Mouse (Mus musculus) hindbrain, embryonic 12.5 days (tissue): ENCODE data around the gene Cadm1. TPM values are rescaled to one million over a fixed set of nuclear protein-coding genes. Genes with fewer than 3 reads are reported as not detected.

Experiments
- ATAC-seq: fragments of 200-750 bp; cut with Nextera tagmentation; 2 replicates; pipeline ENCODE4 v1.8.0; 2017; ENCODE audit warnings: moderate TSS enrichment; ENCODE audit not compliant: low FRiP score
- H3K27ac ChIP-seq: fragments of 300-500 bp; sonication (generic); 2 replicates; pipeline ENCODE4 v1.5.1; 2016; ENCODE audit warnings: mild to moderate bottlenecking
- H3K27me3 ChIP-seq: fragments of 300-500 bp; sonication (generic); 2 replicates; pipeline ENCODE4 v1.6.1; 2016; ENCODE audit warnings: mild to moderate bottlenecking
- H3K36me3 ChIP-seq: fragments of 300-500 bp; sonication (generic); 2 replicates; pipeline ENCODE4 v1.6.1; 2016; ENCODE audit warnings: mild to moderate bottlenecking
- H3K4me1 ChIP-seq: fragments of 300-500 bp; sonication (generic); 2 replicates; pipeline ENCODE4 v1.6.1; 2016
- H3K4me2 ChIP-seq: fragments of 300-500 bp; sonication (generic); replicated peaks from 2 replicates; pipeline ENCODE4 v1.6.1; 2016; ENCODE audit warnings: mild to moderate bottlenecking
- H3K4me3 ChIP-seq: fragments of 300-500 bp; sonication (generic); 2 replicates; pipeline ENCODE4 v1.5.1; 2016; ENCODE audit warnings: mild to moderate bottlenecking
- H3K9ac ChIP-seq: fragments of 300-500 bp; sonication (generic); 2 replicates; pipeline ENCODE4 v1.6.1; 2016; ENCODE audit warnings: mild to moderate bottlenecking, moderate library complexity
- H3K9me3 ChIP-seq: fragments of 300-500 bp; sonication (generic); replicated peaks from 2 replicates; pipeline ENCODE4 v1.6.1; 2016; ENCODE audit warnings: mild to moderate bottlenecking
- WGBS: fragments of 180-500 bp; shearing (Covaris S2); methylation state at CpG from one replicate; pipeline ENCODE4 v1.1.7; 2016; 5-methylcytosine and 5-hydroxymethylcytosine counted together
- polyA plus RNA-seq: library from polyadenylated mRNA; unstranded; fragments of >200 nt; fragmentation: Nextera tagmentation; extraction: Ambion mirVana; gene quantifications from 2 replicates; pipeline ENCODE4 v1.2.1, GENCODE M21; 2016

Gene Cadm1
- polyA plus RNA-seq, 1 experiment from 2014 or later = 120 TPM

DNA sequence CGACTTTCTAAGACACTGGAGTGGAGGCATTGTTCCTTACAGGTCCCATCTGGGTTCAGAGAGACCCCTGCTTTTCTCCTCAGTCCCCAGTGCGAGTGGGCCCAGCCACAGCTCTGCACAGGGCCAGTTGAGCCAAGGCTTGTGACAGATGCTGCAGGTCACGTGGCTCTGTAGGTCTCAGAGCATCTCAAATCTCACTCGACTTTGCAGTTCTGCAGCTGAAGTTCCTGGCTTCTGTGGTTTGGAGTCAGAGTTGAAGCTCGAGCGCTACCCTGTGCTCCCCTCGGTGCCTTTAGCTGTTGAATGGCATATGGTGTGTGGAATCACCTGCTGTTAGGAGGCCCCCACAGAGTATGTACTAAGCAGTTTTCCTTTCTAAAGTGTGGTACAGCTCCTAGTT, 229.8 kb downstream of the Cadm1 start:
- whole genome bisulfite sequencing = 51% methylated on average over 7 of the region's 7 CpGs
- Histone ChIP-seq H3K4me3 (no peak overlapping the region), H3K9me3 (no peaks in the 10 kb centered on the region), H3K36me3 (no peaks in the 10 kb centered on the region), H3K27me3 (no peaks in the 10 kb centered on the region), H3K9ac (no peak overlapping the region), H3K4me2 (no peak overlapping the region), H3K4me1 (peaks cover 43% of the 10 kb centered on the region), H3K27ac (peak overlapping the region; percentile 25; the same call in 1 of the 2 replicates)
- no peak for ATAC-seq

DNA sequence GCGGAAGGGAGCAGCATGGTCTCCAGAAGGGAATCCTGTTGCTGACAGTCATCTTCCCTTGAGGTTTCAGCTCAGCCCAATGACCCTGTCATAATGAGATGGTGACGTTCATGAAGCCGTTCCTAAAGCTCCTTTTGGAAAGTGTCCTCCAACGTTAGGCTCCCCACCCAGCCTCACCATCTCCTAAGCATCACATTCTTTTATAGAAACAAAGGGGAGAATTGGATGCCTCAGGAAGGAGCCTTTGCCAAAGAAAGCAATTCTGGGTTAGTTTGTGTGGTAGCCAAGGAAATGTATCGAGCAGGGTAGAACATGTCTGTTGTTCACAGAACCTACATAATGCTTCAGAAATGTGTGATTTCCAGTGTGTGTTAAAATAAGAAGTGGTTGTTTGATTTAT, 231.6 kb downstream of the Cadm1 start:
- Histone ChIP-seq H3K4me2 (no peak overlapping the region), H3K36me3 (no peaks in the 10 kb centered on the region), H3K9me3 (no peaks in the 10 kb centered on the region), H3K9ac (no peak overlapping the region), H3K4me1 (peaks cover 40% of the 10 kb centered on the region), H3K27me3 (no peaks in the 10 kb centered on the region), H3K27ac (no peak overlapping the region), H3K4me3 (no peak overlapping the region)
- WGBS = 64% methylated on average over 5 of the region's 5 CpGs
- ATAC-seq = no peak

DNA sequence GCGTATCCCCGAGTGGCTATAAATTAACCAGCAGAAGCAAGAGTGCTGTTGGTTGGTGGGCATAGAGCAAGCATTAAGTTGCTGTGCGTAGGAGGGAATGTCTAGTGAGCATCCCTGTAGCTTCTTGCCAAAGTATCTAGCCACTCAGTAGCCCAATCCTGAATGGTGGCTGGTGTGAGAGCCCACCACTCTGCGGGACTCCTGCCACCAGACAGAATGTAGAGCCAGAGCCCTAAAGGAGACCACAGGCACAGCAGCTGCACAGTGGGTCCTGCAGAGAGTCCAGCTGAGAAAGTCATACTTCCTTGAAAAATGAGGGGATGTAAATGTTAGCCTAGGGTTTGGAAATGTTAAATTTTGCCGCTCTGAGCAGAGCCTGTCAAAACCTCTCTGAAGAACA, 232.9 kb downstream of the Cadm1 start:
- no peaks in the 10 kb centered on the region for H3K9me3 ChIP-seq
- no peak overlapping the region for H3K9ac ChIP-seq
- 74% methylated on average over 5 of the region's 5 CpGs for WGBS
- H3K27me3 ChIP-seq = no peaks in the 10 kb centered on the region
- no peak overlapping the region for H3K4me2 ChIP-seq
- H3K36me3 ChIP-seq = no peaks in the 10 kb centered on the region
- H3K27ac ChIP-seq = no peak overlapping the region
- H3K4me3 ChIP-seq = no peak overlapping the region
- H3K4me1 ChIP-seq = peaks cover 40% of the 10 kb centered on the region
- ATAC-seq = no peak

DNA sequence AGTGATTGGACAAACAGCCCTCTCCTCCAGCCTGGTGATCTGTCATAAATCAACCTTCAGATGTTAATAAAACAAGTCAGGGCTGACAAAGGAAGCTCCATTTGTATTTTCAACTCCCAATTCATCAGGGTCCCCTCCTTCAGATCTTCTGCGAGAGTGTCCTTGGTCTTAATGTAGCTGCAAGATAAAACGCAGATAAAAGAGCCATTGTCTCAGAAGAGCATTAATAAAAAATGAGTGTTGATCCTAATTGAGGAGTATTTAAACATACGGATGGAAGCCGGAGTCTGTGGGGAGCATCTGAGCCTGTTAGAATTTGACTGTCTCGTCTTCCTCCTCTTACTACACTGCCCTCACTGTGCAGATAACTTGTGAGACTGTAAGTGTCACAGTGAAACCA, 234.9 kb downstream of the Cadm1 start:
- Histone ChIP-seq H3K4me3 (no peak overlapping the region), H3K4me2 (no peak overlapping the region), H3K27me3 (no peaks in the 10 kb centered on the region), H3K36me3 (no peaks in the 10 kb centered on the region), H3K9ac (no peak overlapping the region), H3K27ac (no peak overlapping the region), H3K9me3 (no peaks in the 10 kb centered on the region), H3K4me1 (peaks cover 35% of the 10 kb centered on the region)
- no peak for ATAC-seq
- 60% methylated on average over 5 of the region's 5 CpGs for WGBS

DNA sequence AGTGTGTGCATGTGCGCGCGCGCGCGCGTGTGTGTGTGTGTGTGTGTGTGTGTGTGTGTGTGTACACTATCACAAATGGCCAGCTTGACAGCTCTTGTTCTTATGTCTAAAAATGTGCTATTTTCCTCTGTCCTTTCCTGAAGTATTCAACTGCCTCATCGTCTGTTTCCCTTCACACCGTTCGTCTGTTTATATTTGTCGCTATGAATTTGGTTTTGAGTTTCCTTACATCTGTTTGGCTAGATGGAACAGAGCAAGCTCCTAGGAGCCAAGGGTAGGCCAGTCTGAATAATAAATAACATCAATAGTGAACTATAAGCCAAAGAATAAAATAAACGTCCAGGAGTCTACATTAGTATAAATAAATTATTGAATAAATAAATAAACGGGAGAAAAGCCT, 235.3 kb downstream of the Cadm1 start:
- Histone ChIP-seq H3K4me3 (no peak overlapping the region), H3K36me3 (no peaks in the 10 kb centered on the region), H3K27me3 (no peaks in the 10 kb centered on the region), H3K27ac (no peak overlapping the region), H3K9ac (no peak overlapping the region), H3K4me1 (peaks cover 32% of the 10 kb centered on the region), H3K9me3 (no peaks in the 10 kb centered on the region), H3K4me2 (no peak overlapping the region)
- WGBS = 91% methylated on average over 13 of the region's 13 CpGs
- no peak for ATAC-seq

DNA sequence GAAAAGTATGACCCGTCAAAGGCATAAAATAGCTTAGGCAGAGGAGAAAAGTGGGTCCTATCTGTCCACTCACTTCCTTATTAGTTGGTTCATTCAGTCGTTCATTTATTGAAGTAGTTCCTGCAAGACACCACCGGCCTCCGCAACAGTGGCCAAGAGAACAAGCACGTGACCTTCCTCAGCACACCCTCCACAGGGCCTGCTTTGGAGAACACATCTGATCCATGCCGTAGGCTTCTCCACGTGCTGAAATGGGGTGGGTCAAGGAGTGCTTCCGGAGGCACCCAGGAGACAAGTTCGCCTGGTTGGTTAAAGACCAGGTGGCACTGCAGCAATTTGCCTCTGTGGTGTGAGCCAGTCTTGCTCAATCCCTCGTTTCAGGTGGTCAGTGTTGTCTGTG, 236.4 kb downstream of the Cadm1 start:
- 89% methylated on average over 10 of the region's 10 CpGs for WGBS

DNA sequence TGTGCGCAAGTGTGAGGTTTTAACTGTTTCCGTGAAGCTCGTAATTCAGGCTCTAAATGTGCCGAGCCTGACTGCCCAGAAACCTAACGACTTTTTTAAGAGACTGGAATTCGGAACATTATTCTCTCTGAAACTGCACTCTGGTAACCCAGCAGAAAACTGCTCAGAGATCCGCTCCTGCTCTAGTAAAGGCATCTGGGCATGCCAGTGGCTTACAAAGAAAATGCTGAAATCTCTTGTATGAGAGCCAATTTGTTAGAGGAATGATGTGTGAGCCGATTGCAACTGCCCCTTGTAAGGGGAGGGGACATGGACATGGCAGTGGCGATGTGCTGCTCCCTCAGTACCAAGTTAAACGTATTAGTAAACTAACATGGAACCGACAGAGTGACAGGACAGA, 240.9 kb downstream of the Cadm1 start:
- no peaks in the 10 kb centered on the region for H3K9me3 ChIP-seq
- ATAC-seq = no peak
- no peak overlapping the region for H3K4me3 ChIP-seq
- no peak overlapping the region for H3K9ac ChIP-seq
- no peak overlapping the region for H3K4me2 ChIP-seq
- 60% methylated on average over 11 of the region's 11 CpGs for WGBS
- H3K27me3 ChIP-seq = no peaks in the 10 kb centered on the region
- no peaks in the 10 kb centered on the region for H3K36me3 ChIP-seq
- peaks cover 16% of the 10 kb centered on the region for H3K4me1 ChIP-seq
- no peak overlapping the region for H3K27ac ChIP-seq

More for the DNA sequence above, 236.4 kb downstream of the Cadm1 start:
- H3K4me2 ChIP-seq = no peak overlapping the region
- H3K27ac ChIP-seq = no peak overlapping the region
- H3K36me3 ChIP-seq = no peaks in the 10 kb centered on the region
- peaks cover 29% of the 10 kb centered on the region for H3K4me1 ChIP-seq
- no peak for ATAC-seq
- H3K4me3 ChIP-seq = no peak overlapping the region
- H3K9ac ChIP-seq = no peak overlapping the region
- H3K9me3 ChIP-seq = no peaks in the 10 kb centered on the region
- H3K27me3 ChIP-seq = no peaks in the 10 kb centered on the region

DNA sequence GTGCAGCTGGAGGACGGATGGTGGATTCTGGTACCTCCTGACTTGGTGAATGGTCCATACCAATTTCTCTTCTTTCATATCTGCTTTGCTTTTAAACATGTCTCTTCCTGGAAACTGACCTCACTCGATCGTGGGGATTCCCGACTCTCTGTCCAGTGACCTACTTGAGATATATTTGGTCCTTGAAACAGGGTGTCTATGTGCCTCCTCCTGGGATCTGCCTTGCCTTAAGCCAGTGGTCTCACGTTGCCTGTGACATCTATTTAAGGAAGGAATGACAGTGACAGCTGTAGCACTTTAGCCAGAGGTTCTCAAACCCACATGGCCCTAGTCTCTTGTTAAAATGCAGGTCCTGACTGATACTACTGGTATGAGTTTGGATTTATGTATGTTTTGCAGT, 242.0 kb downstream of the Cadm1 start:
- Histone ChIP-seq H3K9me3 (no peaks in the 10 kb centered on the region), H3K36me3 (no peaks in the 10 kb centered on the region), H3K4me1 (peaks cover 16% of the 10 kb centered on the region), H3K4me2 (no peak overlapping the region), H3K4me3 (no peak overlapping the region), H3K27me3 (no peaks in the 10 kb centered on the region), H3K27ac (0 out of 2 replicates have a peak overlapping the region, but pooled peaks have one; percentile 23), H3K9ac (no peak overlapping the region)
- no peak for ATAC-seq
- 76% methylated on average over 5 of the region's 5 CpGs for WGBS

DNA sequence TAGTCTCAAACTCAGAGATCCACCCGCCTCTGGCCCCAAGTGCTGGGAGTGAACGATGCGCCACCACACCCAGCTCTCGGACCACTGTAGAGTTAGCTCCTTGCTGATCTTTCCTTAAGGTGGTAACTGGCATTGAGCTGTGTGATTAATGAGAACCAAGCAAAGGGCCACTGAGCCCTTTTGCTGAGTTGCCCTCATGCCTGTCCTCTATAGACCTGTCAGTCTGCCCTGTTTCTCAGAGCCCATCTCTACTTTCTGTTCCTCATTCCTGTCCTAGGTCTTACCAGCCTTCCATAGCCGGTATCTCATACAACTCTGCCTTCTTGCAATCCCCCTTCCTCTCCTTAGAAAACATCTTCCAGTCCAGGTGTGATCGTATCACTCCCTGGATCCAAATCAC, 242.8 kb downstream of the Cadm1 start:
- Histone ChIP-seq H3K9me3 (no peaks in the 10 kb centered on the region), H3K27me3 (no peaks in the 10 kb centered on the region), H3K27ac (no peak overlapping the region), H3K9ac (no peak overlapping the region), H3K4me2 (no peak overlapping the region), H3K4me3 (no peak overlapping the region), H3K36me3 (no peaks in the 10 kb centered on the region), H3K4me1 (peaks cover 16% of the 10 kb centered on the region)
- 92% methylated on average over 6 of the region's 6 CpGs for WGBS
- ATAC-seq = no peak

DNA sequence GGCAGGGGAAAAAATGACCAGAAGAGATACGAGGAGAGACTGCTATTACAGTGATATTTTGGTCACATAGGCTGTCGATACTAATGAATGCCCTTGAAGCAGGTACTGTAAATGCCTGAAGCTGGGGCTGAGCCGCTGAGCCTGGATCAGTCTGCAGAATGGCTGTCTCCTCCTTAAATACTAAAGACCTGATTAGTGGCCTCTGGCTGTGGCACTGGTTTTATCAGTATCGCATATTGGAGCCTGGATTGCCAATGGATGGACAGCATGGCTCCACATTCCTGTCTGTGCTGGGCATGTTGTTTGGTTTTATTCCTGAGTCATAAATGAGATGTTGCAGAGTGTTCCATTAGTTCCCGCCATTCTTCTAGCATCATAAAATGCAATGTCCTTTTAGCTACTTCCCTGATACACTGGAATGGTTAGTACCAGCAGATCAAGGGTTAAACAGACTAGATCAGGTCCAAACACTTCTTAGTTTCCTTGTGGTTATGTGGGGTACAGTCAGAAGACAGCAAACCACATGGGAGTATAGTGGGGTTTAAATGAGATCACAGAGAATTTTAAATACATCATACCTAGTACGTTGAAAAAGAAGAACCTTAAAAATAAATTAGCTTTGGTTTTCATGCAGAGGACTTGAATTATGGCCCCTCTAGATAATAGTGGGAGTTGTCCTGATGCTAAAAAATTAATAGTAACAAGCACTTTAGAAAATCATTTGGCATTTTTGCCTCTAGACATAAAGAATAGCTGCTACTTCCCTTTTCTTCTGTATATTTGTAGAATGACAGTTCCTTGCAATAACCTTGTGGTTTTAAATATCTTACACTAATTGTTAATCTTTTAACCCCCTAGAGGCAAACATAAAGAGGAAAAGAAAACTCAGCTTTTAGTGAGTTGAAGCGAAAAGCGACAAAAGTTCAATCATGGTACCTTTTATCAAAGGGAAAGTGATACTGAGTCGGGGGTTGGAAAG, 247.3 kb downstream of the Cadm1 start:
- peaks cover 15% of the 10 kb centered on the region for H3K4me1 ChIP-seq
- ATAC-seq = no peak
- no peak overlapping the region for H3K4me2 ChIP-seq
- H3K4me3 ChIP-seq = no peak overlapping the region
- H3K9me3 ChIP-seq = no peaks in the 10 kb centered on the region
- 85% methylated on average over 9 of the region's 9 CpGs for WGBS
- no peak overlapping the region for H3K9ac ChIP-seq
- no peaks in the 10 kb centered on the region for H3K36me3 ChIP-seq
- no peak overlapping the region for H3K27ac ChIP-seq
- no peaks in the 10 kb centered on the region for H3K27me3 ChIP-seq

DNA sequence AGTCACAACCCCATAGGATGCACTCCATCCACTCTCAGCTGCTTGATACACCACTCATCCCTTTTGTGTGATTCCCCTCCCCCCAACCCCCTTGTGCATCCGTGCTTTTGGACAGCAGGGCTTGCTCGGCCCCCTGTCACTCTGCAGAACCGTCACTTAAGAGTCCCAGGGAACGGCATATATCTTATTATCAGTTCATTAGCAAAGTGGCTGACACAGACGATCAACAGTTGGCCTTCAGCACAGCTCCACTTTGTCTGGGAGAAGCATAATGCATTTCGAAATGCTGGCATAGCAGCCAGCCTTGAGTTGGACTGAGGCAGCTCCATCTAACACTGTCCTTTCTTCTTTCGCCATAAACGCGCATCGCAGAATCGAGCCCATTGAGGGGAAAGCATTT, 248.5 kb downstream of the Cadm1 start:
- H3K27ac ChIP-seq = no peak overlapping the region
- no peaks in the 10 kb centered on the region for H3K9me3 ChIP-seq
- no peaks in the 10 kb centered on the region for H3K27me3 ChIP-seq
- ATAC-seq = no peak
- H3K4me1 ChIP-seq = peaks cover 15% of the 10 kb centered on the region
- 52% methylated on average over 11 of the region's 11 CpGs for WGBS
- H3K36me3 ChIP-seq = no peaks in the 10 kb centered on the region
- H3K4me3 ChIP-seq = no peak overlapping the region
- no peak overlapping the region for H3K9ac ChIP-seq
- no peak overlapping the region for H3K4me2 ChIP-seq

DNA sequence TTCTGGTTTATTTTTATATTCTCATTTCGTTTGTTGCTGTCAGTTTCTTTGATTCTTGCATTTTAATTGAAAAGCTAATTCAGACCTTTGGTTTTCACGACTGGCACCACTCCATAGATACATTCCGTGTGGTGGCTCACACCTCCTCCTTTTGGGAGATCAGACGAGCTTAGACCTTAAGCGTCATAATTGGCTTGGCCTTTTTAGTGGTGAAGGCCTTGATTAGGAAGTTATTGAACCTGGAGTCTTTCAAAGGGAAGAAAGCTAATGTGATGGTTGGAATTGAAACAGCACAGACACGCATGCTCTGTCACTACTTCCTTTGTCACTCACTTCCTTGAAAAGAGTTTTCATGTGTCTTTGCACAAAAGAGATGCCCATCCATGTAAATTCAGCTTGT, 249.3 kb downstream of the Cadm1 start:
- H3K9me3 ChIP-seq = no peaks in the 10 kb centered on the region
- no peaks in the 10 kb centered on the region for H3K36me3 ChIP-seq
- no peak for ATAC-seq
- no peak overlapping the region for H3K4me3 ChIP-seq
- peaks cover 15% of the 10 kb centered on the region for H3K4me1 ChIP-seq
- WGBS = 77% methylated on average over 6 of the region's 6 CpGs
- H3K27ac ChIP-seq = no peak overlapping the region
- no peak overlapping the region for H3K4me2 ChIP-seq
- H3K9ac ChIP-seq = no peak overlapping the region
- H3K27me3 ChIP-seq = no peaks in the 10 kb centered on the region

DNA sequence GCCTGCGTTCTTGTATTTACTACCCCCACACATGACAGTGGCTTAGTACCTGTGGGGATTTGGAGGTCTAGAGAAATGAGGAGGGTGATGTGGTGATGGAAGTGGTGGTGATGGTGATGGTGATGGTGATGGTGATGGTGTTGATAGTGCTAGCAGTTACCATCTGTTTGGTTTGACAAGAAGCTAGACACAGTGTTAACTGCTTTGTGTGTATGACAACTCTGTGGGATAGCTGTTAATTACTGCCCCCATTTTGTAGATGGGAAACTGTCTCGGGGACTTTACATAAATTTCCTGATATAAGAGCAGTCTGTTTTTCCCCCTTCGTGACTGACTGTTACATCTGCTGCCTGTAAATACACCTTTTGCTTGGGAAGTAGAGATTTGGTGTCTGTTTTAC, 256.7 kb downstream of the Cadm1 start:
- no peaks in the 10 kb centered on the region for H3K27me3 ChIP-seq
- no peak overlapping the region for H3K4me3 ChIP-seq
- no peak overlapping the region for H3K9ac ChIP-seq
- no peak overlapping the region for H3K27ac ChIP-seq
- no peak overlapping the region for H3K4me2 ChIP-seq
- peaks cover 4% of the 10 kb centered on the region; the same call in 1 of the 2 replicates for H3K36me3 ChIP-seq
- H3K4me1 ChIP-seq = no peaks in the 10 kb centered on the region
- 83% methylated on average over 3 of the region's 3 CpGs for WGBS
- no peak for ATAC-seq
- H3K9me3 ChIP-seq = no peaks in the 10 kb centered on the region
